Mouse (Mus musculus) forebrain, postnatal 0 days (tissue): ENCODE measurements around the gene Trim67. TPM values are rescaled to one million over a fixed set of nuclear protein-coding genes. Genes with fewer than 3 reads are reported as not detected.

ENCODE experiments used
- ATAC-seq: fragments of 200-750 bp; cut with Nextera tagmentation; 2 replicates; pipeline ENCODE4 v1.8.0; 2017; ENCODE audit warnings: mild to moderate bottlenecking, moderate library complexity
- DNase-seq: peaks from one replicate; pipeline ENCODE4 v3.0.0-alpha.2; 2015
- H3K27ac ChIP-seq: fragments of 300-500 bp; sonication (generic); 2 replicates; pipeline ENCODE4 v1.5.1; 2014; ENCODE audit warnings: low read depth, mild to moderate bottlenecking, antibody characterized with exemption, low read length, moderate library complexity, mixed read lengths
- H3K27me3 ChIP-seq: fragments of 300-500 bp; sonication (generic); 2 replicates; pipeline ENCODE4 v1.6.1; 2014; ENCODE audit warnings: mild to moderate bottlenecking, low read length, mixed read lengths; ENCODE audit not compliant: insufficient read depth
- H3K36me3 ChIP-seq: fragments of 300-500 bp; sonication (generic); 2 replicates; pipeline ENCODE4 v1.6.1; 2014; ENCODE audit warnings: mild to moderate bottlenecking, moderate library complexity; ENCODE audit not compliant: insufficient read depth
- H3K4me1 ChIP-seq: fragments of 300-500 bp; sonication (generic); 2 replicates; pipeline ENCODE4 v1.6.1; 2014; ENCODE audit warnings: antibody characterized with exemption; ENCODE audit not compliant: insufficient read depth
- H3K4me2 ChIP-seq: fragments of 300-500 bp; sonication (generic); 2 replicates; pipeline ENCODE4 v1.6.1; 2014; ENCODE audit warnings: low read depth, mild to moderate bottlenecking, moderate library complexity
- H3K4me3 ChIP-seq: fragments of 300-500 bp; sonication (generic); 2 replicates; pipeline ENCODE4 v1.5.1; 2014; ENCODE audit warnings: low read depth, low read length, mixed read lengths
- H3K9ac ChIP-seq: fragments of 300-500 bp; sonication (generic); 2 replicates; pipeline ENCODE4 v1.6.1; 2014; ENCODE audit warnings: mild to moderate bottlenecking
- H3K9me3 ChIP-seq: fragments of 300-500 bp; sonication (generic); 2 replicates; pipeline ENCODE4 v1.6.1; 2016; ENCODE audit warnings: low read length
- CTCF ChIP-seq: sonication (generic); IDR thresholded peaks from 2 replicates; pipeline ENCODE4 v1.5.1; 2016; ENCODE audit warnings: antibody characterized with exemption, control low read depth, low read depth
- WGBS: fragments of 180-500 bp; shearing (Covaris S2); extraction: QIAGEN DNeasy Blood & Tissue Kit; methylation state at CpG from one replicate; pipeline ENCODE4 v1.1.7; 2014; 5-methylcytosine and 5-hydroxymethylcytosine counted together
- polyA plus RNA-seq: library from polyadenylated mRNA; unstranded; fragments of >200 nt; fragmentation: Nextera tagmentation; extraction: Ambion mirVana; gene quantifications from 2 replicates; pipeline ENCODE4 v1.2.1, GENCODE M21; 2015
- total RNA-seq: library from RNA; depleted of rRNA; stranded (reverse); fragments of >200 nt; gene quantifications from 2 replicates; pipeline ENCODE4 v1.2.3, GENCODE M21; 2014

Trim67 gene
- total and polyA plus RNA-seq, 2 experiments from 2014 or later: 25.7 to 68.3 TPM

GRCm38 (mm10) chr8:124755481-124755880, 37.4 kb upstream of the Trim67 start:
- H3K27ac ChIP-seq: no peak overlapping the region
- H3K4me1 ChIP-seq: no peaks in the 10 kb centered on the region
- no peaks in the 10 kb centered on the region for H3K9me3 ChIP-seq
- DNase-seq (no peak), ATAC-seq (no peak)
- 85% methylated on average over 8 of the region's 8 CpGs for WGBS
- H3K27me3 ChIP-seq: peaks cover 24% of the 10 kb centered on the region
- H3K4me3 ChIP-seq: no peak overlapping the region
- H3K4me2 ChIP-seq: no peak overlapping the region
- no peak overlapping the region for H3K9ac ChIP-seq
- no peak for TF ChIP-seq CTCF
- no peaks in the 10 kb centered on the region for H3K36me3 ChIP-seq

GRCm38 (mm10) chr8:124756153-124756552, 36.7 kb upstream of the Trim67 start:
- Histone ChIP-seq H3K27me3 (peaks cover 19% of the 10 kb centered on the region), H3K9me3 (no peaks in the 10 kb centered on the region), H3K4me2 (no peak overlapping the region), H3K4me3 (no peak overlapping the region), H3K9ac (no peak overlapping the region), H3K36me3 (no peaks in the 10 kb centered on the region), H3K27ac (no peak overlapping the region), H3K4me1 (no peaks in the 10 kb centered on the region)
- no peak for DNase-seq
- WGBS: 73% methylated on average over 2 of the region's 2 CpGs
- ATAC-seq: no peak
- TF ChIP-seq CTCF: no peak

GRCm38 (mm10) chr8:124756601-124757000, 36.3 kb upstream of the Trim67 start:
- H3K27ac ChIP-seq: no peak overlapping the region
- H3K9me3 ChIP-seq: no peaks in the 10 kb centered on the region
- peaks cover 14% of the 10 kb centered on the region for H3K27me3 ChIP-seq
- H3K4me3 ChIP-seq: no peak overlapping the region
- ATAC-seq (no peak), DNase-seq (no peak)
- H3K4me1 ChIP-seq: no peaks in the 10 kb centered on the region
- no peaks in the 10 kb centered on the region for H3K36me3 ChIP-seq
- no peak for TF ChIP-seq CTCF
- 60% methylated on average over 5 of the region's 5 CpGs for WGBS
- no peak overlapping the region for H3K9ac ChIP-seq
- H3K4me2 ChIP-seq: no peak overlapping the region

GRCm38 (mm10) chr8:124758544-124758943, 34.3 kb upstream of the Trim67 start:
- no peaks in the 10 kb centered on the region for H3K36me3 ChIP-seq
- ATAC-seq: no peak
- no peak overlapping the region for H3K27ac ChIP-seq
- no peak overlapping the region for H3K9ac ChIP-seq
- H3K27me3 ChIP-seq: no peaks in the 10 kb centered on the region; the same call in 1 of the 2 replicates
- DNase-seq: no peak
- peak; percentile 64 for TF ChIP-seq CTCF
- no peak overlapping the region for H3K4me2 ChIP-seq
- no peak overlapping the region for H3K4me3 ChIP-seq
- H3K9me3 ChIP-seq: no peaks in the 10 kb centered on the region
- no peaks in the 10 kb centered on the region for H3K4me1 ChIP-seq
- 36% methylated on average over 3 of the region's 3 CpGs for WGBS

GRCm38 (mm10) chr8:124763061-124763460, 29.8 kb upstream of the Trim67 start:
- no peak overlapping the region for H3K4me2 ChIP-seq
- H3K27me3 ChIP-seq: no peaks in the 10 kb centered on the region; the same call in 1 of the 2 replicates
- ATAC-seq (no peak), DNase-seq (no peak)
- no peak for TF ChIP-seq CTCF
- no peak overlapping the region for H3K27ac ChIP-seq
- no peak overlapping the region for H3K4me3 ChIP-seq
- H3K4me1 ChIP-seq: no peaks in the 10 kb centered on the region
- H3K9me3 ChIP-seq: no peaks in the 10 kb centered on the region
- 54% methylated on average over 7 of the region's 7 CpGs for whole genome bisulfite sequencing
- H3K36me3 ChIP-seq: no peaks in the 10 kb centered on the region
- H3K9ac ChIP-seq: no peak overlapping the region

- Histone ChIP-seq H3K4me3 (no peak overlapping the region), H3K36me3 (no peaks in the 10 kb centered on the region), H3K9ac (no peak overlapping the region), H3K4me1 (0 out of 2 replicates have a peak, but pooled peaks cover 3% of the 10 kb centered on the region), H3K27ac (no peak overlapping the region), H3K9me3 (no peaks in the 10 kb centered on the region), H3K27me3 (no peaks in the 10 kb centered on the region), H3K4me2 (no peak overlapping the region)
- 72% methylated on average over 2 of the region's 2 CpGs for WGBS
- no peak for DNase-seq
- ATAC-seq: peak; percentile 76
- no peak for TF ChIP-seq CTCF
These were observed 20.5 kb upstream of the Trim67 start for GRCm38 (mm10) chr8:124772389-124772788.

GRCm38 (mm10) chr8:124775695-124776094, 17.2 kb upstream of the Trim67 start:
- H3K36me3 ChIP-seq: no peaks in the 10 kb centered on the region
- H3K27me3 ChIP-seq: no peaks in the 10 kb centered on the region
- H3K9me3 ChIP-seq: no peaks in the 10 kb centered on the region
- peak; percentile 80 for TF ChIP-seq CTCF
- H3K4me2 ChIP-seq: peak overlapping the region; percentile 34; the same call in 1 of the 2 replicates
- H3K9ac ChIP-seq: no peak overlapping the region
- ATAC-seq (peak; percentile 48; the same call in 1 of the 2 replicates), DNase-seq (peak; percentile 83)
- H3K4me1 ChIP-seq: peaks cover 7% of the 10 kb centered on the region; the same call in 1 of the 2 replicates
- H3K27ac ChIP-seq: no peak overlapping the region
- H3K4me3 ChIP-seq: no peak overlapping the region
- WGBS: 16% methylated on average over 16 of the region's 16 CpGs
